Mouse (Mus musculus): ENCODE results near the gene Fam49a. TPM values are rescaled to one million over a fixed set of nuclear protein-coding genes. Genes with fewer than 3 reads are reported as not detected.

Fam49a gene
- total RNA-seq, 2 experiments from 2014 or later = 3.1 to 8.4 TPM

GRCm38 (mm10) chr12:12420841-12421579 lies 159.1 kb downstream of the Fam49a start:
- ATAC-seq (replicated peaks; ENCODE audit: low FRiP score, poor library complexity, severe bottlenecking) = peak; percentile 97

DNA sequence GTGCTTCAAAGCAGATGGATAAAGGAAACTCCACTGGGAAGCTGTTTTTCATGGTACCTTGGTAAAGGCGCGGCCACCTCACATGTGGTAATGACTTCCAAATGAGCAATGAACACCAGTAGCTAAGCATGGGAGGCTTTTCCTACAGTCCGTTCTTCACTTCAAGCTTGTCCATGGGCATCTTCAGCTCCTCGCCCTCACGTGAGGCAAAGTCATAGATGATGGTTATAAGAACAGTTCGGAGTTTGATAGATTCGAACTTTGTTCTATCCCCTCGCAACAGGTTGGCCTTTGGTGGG lies 159.6 kb downstream of the Fam49a start:
- no peak for ATAC-seq (replicated peaks; ENCODE audit: low FRiP score, poor library complexity, severe bottlenecking)

- ATAC-seq (replicated peaks; ENCODE audit: low FRiP score, poor library complexity, severe bottlenecking) = no peak
Measured at GRCm38 (mm10) chr12:12425188-12425587, 163.2 kb downstream of the Fam49a start.

GRCm38 (mm10) chr12:12427285-12427684 lies 165.3 kb downstream of the Fam49a start:
- peak; percentile 70 for ATAC-seq (replicated peaks; ENCODE audit: low FRiP score, poor library complexity, severe bottlenecking)

DNA sequence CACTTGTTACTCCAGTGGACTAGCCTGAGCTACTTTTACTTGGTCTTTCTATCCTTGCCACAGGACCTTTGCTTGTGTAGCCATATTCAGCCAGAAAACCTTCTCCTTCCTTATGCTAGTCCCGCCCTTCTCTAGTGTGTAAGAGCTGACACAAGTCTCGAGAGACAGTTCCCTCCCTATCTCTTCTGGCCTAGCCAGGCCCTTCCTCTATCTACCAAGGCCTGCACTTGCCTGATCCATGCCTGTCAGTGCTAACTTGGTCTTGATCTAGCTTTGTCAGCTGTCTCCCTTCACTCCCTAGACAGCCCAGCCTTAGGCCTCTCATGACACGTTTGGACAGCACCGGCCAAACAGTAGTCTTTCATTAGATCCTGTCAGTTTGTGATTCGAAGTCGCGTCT lies 166.9 kb downstream of the Fam49a start:
- ATAC-seq (replicated peaks; ENCODE audit: low FRiP score, poor library complexity, severe bottlenecking) = peak; percentile 94

All from erythroblast, adult 5-6 weeks (primary cell).